Mouse (Mus musculus): ENCODE results near the gene Snca. TPM values are rescaled to one million over a fixed set of nuclear protein-coding genes. Genes with fewer than 3 reads are reported as not detected.

The Snca gene
- polyA plus RNA-seq, 1 experiment from 2014 or later: 16.9 TPM

DNA sequence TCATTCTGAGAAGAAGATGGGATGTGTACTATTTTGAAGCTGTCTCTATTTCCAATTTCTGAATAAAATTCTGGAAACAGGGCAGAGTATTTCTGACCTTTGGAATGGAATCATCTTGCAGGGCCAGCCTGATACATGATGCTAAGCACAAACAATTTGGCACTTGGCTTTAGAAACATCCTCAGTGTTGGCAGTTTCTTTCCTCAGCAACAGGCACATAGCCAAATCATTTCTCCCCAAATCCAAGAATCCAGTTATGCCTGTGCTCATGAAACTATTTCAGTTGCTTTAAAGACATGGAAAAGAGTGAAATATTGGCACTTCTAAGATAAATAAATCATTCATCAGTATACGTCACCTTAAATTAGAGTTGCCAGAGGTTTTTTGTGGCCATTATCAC is 57.8 kb downstream of the Snca start:
- WGBS: 88% methylated on average over 1 of the region's 1 CpGs
- Histone ChIP-seq H3K9ac (no peak overlapping the region), H3K4me2 (replicated peaks) (no peak overlapping the region), H3K27me3 (no peaks in the 10 kb centered on the region), H3K9me3 (no peaks in the 10 kb centered on the region), H3K4me1 (no peaks in the 10 kb centered on the region), H3K27ac (no peak overlapping the region), H3K4me3 (no peak overlapping the region), H3K36me3 (no peaks in the 10 kb centered on the region)
- no peak for ATAC-seq (ENCODE audit: low FRiP score, low read depth)

DNA sequence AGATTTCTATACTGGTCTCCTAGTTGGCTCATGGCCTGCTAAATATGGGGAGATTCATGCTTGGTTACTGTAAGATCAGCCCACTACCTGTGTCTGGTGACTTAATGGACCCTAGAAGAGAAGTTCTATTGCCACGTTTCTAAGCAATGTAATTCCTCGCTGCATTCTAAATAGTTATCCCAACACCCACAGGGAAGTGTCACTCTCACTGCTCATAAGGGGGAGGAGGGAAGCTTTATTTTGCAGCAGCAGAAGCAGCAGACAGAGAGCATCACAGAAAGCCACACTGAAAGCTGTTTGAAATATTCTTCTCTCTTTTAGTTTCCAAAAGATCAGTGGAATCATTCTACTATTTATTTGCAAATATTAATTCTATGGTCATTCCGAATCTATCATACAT is 64.0 kb downstream of the Snca start:
- H3K9me3 ChIP-seq: no peaks in the 10 kb centered on the region
- H3K27ac ChIP-seq: no peak overlapping the region
- no peak overlapping the region for H3K4me2 ChIP-seq (replicated peaks)
- H3K9ac ChIP-seq: no peak overlapping the region
- H3K36me3 ChIP-seq: no peaks in the 10 kb centered on the region
- ATAC-seq (ENCODE audit: low FRiP score, low read depth): no peak
- no peak overlapping the region for H3K4me3 ChIP-seq
- no peaks in the 10 kb centered on the region for H3K27me3 ChIP-seq
- H3K4me1 ChIP-seq: no peaks in the 10 kb centered on the region
- 76% methylated on average over 3 of the region's 3 CpGs for WGBS

DNA sequence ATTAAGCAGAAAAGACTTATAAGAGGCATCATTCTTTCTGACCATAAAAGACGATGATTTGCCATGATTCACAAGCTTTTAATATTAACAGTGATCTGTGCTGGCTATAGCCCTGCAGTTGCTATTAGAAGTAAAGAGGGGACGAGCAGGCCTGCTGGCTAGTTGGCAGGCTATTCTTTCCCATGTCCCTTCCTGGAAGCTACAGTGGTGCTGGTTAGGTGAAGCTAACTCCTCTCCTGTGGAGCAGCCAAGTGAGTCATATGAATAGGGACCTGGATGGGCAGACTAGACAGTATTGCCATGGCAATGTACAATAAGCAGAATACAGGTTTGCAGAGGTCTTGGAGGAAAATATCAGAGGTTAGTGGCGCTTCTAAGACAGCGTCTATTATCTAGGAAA is 66.8 kb downstream of the Snca start:
- no peak for ATAC-seq (ENCODE audit: low FRiP score, low read depth)
- Histone ChIP-seq H3K4me3 (no peak overlapping the region), H3K27ac (no peak overlapping the region), H3K36me3 (no peaks in the 10 kb centered on the region), H3K9ac (no peak overlapping the region), H3K4me2 (replicated peaks) (no peak overlapping the region), H3K9me3 (no peaks in the 10 kb centered on the region), H3K27me3 (no peaks in the 10 kb centered on the region), H3K4me1 (no peaks in the 10 kb centered on the region)
- WGBS: 86% methylated on average over 4 of the region's 4 CpGs

DNA sequence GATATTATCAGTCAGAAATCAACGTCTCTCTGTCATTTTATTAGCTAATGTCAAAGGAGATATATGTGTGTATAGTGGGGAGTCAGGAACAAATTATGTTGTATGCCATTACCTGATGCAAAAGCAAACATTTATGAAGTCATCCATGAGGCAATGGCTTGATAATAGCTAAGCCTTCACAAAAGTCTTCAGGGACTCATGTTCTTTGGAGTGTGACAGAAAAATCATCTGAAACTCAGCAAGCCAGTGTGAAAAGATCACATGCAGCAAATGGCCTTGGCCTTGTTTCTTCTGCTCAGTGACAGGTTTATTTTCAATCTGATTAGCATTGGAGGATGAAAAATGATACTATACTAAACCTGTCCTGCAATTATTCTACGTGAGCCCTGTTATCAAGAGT is 67.9 kb downstream of the Snca start:
- H3K4me1 ChIP-seq: no peaks in the 10 kb centered on the region
- no peaks in the 10 kb centered on the region for H3K27me3 ChIP-seq
- ATAC-seq (ENCODE audit: low FRiP score, low read depth): no peak
- H3K4me2 ChIP-seq (replicated peaks): no peak overlapping the region
- H3K4me3 ChIP-seq: no peak overlapping the region
- WGBS: 66% methylated on average over 2 of the region's 2 CpGs
- no peaks in the 10 kb centered on the region for H3K36me3 ChIP-seq
- H3K9me3 ChIP-seq: no peaks in the 10 kb centered on the region
- no peak overlapping the region for H3K9ac ChIP-seq
- no peak overlapping the region for H3K27ac ChIP-seq

DNA sequence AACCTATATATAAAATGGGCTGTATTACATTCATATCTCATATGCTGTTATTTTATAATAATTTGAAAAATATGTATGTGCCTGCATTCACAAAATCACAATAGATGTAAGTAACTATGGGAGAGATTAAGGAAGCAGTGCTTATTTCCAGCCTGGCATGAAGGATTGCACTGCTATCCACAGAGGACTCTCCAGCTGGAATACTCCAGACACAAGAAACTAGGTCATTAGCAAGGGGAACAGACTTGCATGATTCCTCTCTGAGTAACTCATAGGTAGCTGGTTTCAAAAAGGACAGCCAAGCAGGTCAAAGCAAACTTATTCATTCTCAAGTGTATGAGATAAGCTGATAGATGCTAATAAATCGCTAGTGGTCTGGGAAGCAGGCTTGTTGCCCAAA is 74.7 kb downstream of the Snca start:
- no peaks in the 10 kb centered on the region for H3K36me3 ChIP-seq
- no peak overlapping the region for H3K4me3 ChIP-seq
- 75% methylated on average over 1 of the region's 1 CpGs for WGBS

DNA sequence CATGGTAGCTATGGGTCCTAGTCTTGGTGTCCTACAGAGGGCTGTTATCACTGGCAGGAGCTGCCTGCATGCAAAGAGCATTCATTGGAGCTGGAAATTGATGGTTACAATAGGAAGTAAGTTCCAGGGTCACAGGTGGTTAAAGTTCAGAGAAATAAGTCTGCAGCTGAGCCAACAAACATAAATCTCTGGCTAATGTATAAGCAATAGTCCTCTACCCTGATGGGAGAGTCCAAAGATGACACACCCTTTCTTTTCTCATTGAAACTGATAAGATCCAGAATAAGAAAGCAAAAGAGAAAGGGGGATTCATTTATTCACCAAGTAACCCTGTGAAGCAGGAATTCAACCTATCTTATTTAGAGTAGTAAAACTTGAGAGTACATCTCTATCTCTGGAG is 83.7 kb downstream of the Snca start:
- no peaks in the 10 kb centered on the region for H3K27me3 ChIP-seq
- H3K27ac ChIP-seq: no peak overlapping the region
- no peak overlapping the region for H3K4me2 ChIP-seq (replicated peaks)
- no peaks in the 10 kb centered on the region for H3K36me3 ChIP-seq
- no peaks in the 10 kb centered on the region for H3K4me1 ChIP-seq
- no peak overlapping the region for H3K4me3 ChIP-seq
- H3K9ac ChIP-seq: no peak overlapping the region
- no peak for ATAC-seq (ENCODE audit: low FRiP score, low read depth)
- H3K9me3 ChIP-seq: no peaks in the 10 kb centered on the region

More for the DNA sequence above, 74.7 kb downstream of the Snca start:
- Histone ChIP-seq H3K9ac (no peak overlapping the region), H3K27ac (no peak overlapping the region), H3K4me2 (replicated peaks) (no peak overlapping the region), H3K9me3 (no peaks in the 10 kb centered on the region), H3K27me3 (no peaks in the 10 kb centered on the region), H3K4me1 (no peaks in the 10 kb centered on the region)
- no peak for ATAC-seq (ENCODE audit: low FRiP score, low read depth)

DNA sequence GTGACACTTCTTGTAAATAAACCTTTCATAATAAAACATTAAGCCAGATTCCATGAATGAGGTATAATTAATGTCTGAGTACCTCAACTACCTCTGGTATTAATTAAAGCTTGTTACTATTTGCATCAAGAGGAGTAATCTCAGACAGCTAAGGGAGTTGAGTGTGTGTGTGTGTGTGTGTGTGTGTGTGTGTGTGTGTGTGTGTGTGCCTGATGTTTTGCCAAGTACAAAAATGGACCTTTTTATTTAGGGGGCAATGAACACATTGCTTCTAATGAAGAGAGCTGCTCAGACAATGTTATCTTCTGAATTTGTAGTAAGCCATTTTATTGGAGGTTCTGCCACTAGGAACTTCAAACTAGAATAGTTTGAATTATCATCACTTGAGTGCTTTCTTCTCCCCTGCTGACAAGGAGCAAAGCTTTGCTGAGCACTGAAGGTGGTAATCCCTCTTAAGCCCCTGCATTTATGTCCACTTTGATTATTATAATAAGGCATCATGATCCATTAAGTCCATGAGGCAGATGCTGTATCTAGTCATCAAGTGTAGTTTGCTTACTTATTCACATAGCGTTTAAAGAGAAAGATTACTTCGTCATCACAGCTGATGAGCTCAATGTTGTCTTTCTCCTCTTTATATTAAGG is 88.1 kb downstream of the Snca start:
- no peaks in the 10 kb centered on the region for H3K27me3 ChIP-seq
- no peaks in the 10 kb centered on the region for H3K4me1 ChIP-seq
- H3K27ac ChIP-seq: no peak overlapping the region
- H3K9me3 ChIP-seq: no peaks in the 10 kb centered on the region
- 88% methylated on average over 2 of the region's 2 CpGs for WGBS
- no peak overlapping the region for H3K9ac ChIP-seq
- H3K36me3 ChIP-seq: no peaks in the 10 kb centered on the region
- H3K4me3 ChIP-seq: no peak overlapping the region
- ATAC-seq (ENCODE audit: low FRiP score, low read depth): no peak
- no peak overlapping the region for H3K4me2 ChIP-seq (replicated peaks)

DNA sequence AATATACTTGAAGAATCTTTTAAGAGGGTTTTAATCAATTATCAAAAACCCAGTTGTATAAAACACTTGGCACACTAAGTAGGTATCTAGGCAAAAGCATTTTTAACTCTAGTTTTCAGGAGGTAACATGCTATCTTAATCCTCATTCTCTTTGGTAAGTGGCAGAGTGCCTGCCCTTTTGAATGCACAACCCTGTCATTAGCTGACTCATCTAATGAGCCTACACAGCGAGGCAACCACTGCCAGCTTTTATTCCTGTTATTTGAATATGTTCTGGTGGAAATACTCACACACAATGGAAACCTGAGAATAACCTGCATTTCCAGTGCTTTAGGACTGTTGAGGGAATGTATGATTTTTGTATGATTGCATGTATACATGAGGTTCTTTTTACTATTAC is 89.9 kb downstream of the Snca start:
- Histone ChIP-seq H3K36me3 (no peaks in the 10 kb centered on the region), H3K4me1 (no peaks in the 10 kb centered on the region), H3K9me3 (no peaks in the 10 kb centered on the region), H3K4me2 (replicated peaks) (no peak overlapping the region), H3K4me3 (no peak overlapping the region), H3K27me3 (no peaks in the 10 kb centered on the region), H3K27ac (no peak overlapping the region), H3K9ac (no peak overlapping the region)
- ATAC-seq (ENCODE audit: low FRiP score, low read depth): no peak
- WGBS: 56% methylated on average over 1 of the region's 1 CpGs

DNA sequence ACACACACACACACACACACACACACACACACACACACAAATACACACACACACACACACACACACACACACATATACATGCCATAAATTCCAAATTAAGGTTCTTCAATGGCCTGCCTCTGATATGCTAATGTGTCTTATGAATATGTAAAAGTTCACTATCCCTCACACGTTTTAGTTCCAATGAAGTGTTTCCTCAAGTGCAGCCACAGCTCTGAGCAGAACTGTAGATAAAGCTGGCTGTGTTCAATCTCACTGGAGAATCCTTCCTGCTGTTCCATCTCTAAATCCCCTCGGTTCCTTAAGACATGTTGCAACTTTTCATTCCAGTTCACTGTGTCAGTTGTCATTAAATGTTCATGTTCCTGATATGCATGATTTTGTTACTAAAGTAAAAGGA is 98.5 kb downstream of the Snca start:
- no peaks in the 10 kb centered on the region for H3K9me3 ChIP-seq
- no peak for ATAC-seq (ENCODE audit: low FRiP score, low read depth)
- no peaks in the 10 kb centered on the region for H3K4me1 ChIP-seq
- 66% methylated on average over 2 of the region's 2 CpGs for WGBS
- no peak overlapping the region for H3K4me2 ChIP-seq (replicated peaks)
- H3K27me3 ChIP-seq: no peaks in the 10 kb centered on the region
- no peak overlapping the region for H3K9ac ChIP-seq
- H3K36me3 ChIP-seq: no peaks in the 10 kb centered on the region
- H3K27ac ChIP-seq: no peak overlapping the region
- no peak overlapping the region for H3K4me3 ChIP-seq

DNA sequence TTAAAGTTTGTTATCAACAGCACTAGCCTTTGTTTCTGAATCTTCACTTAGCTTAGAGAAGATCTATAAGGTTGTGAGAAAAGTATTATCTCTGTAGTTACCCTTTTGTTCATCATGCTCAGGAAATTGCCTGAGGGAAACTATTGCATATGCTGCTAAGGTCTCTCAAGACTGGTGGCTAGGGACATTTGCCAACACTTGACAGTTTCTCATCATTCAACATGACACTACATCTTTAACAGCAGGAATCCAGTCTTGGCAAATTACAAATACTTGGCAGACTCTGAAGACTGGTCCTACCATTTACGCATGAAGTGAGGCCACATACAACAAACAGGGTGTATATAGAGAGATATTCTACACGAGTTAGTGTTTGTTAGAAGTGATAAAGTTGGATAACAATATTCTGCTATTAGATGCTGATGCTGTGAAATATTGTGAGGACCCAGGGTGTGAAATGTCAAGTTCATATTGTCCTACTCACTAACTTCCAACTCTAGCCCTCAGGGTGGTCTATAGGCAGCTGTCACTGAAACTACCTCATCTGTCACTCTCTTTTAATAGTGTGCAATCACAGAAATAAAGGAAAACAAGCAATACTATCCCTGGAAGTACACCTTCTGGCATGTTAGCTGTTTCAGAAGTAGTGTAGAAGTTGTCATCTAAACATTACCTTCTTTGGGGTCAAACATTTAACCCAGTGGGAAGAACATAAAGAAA is 105.4 kb downstream of the Snca start:
- H3K9ac ChIP-seq: no peak overlapping the region
- H3K9me3 ChIP-seq: no peaks in the 10 kb centered on the region
- H3K4me1 ChIP-seq: no peaks in the 10 kb centered on the region
- no peak overlapping the region for H3K27ac ChIP-seq
- no peaks in the 10 kb centered on the region for H3K27me3 ChIP-seq
- H3K36me3 ChIP-seq: no peaks in the 10 kb centered on the region
- ATAC-seq (ENCODE audit: low FRiP score, low read depth): no peak
- no peak overlapping the region for H3K4me3 ChIP-seq
- WGBS: 84% methylated on average over 2 of the region's 2 CpGs
- no peak overlapping the region for H3K4me2 ChIP-seq (replicated peaks)

DNA sequence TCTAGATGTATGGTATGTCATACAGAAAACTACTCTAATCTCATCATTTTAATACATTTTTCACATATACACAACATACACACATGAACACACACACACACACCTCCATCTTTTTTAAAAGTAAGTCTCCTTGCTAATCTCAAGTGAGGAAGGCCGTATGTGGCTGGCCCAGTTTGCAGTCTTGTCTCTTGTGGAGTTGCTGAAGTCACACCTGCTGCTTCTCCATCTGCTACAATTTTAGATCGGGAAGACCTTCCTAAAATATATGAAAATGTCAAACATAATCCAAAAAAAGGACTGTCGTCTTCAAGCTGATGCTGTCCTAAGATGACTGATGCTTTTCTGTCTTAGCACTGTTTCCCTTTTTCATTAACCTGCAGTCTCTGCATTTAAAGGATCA is 112.1 kb downstream of the Snca start:
- ATAC-seq (ENCODE audit: low FRiP score, low read depth): no peak
- no peaks in the 10 kb centered on the region for H3K27me3 ChIP-seq
- H3K9me3 ChIP-seq: no peaks in the 10 kb centered on the region
- 81% methylated on average over 3 of the region's 3 CpGs for WGBS
- no peaks in the 10 kb centered on the region for H3K36me3 ChIP-seq
- H3K9ac ChIP-seq: no peak overlapping the region
- no peak overlapping the region for H3K27ac ChIP-seq
- no peak overlapping the region for H3K4me3 ChIP-seq
- no peak overlapping the region for H3K4me2 ChIP-seq (replicated peaks)
- H3K4me1 ChIP-seq: no peaks in the 10 kb centered on the region

DNA sequence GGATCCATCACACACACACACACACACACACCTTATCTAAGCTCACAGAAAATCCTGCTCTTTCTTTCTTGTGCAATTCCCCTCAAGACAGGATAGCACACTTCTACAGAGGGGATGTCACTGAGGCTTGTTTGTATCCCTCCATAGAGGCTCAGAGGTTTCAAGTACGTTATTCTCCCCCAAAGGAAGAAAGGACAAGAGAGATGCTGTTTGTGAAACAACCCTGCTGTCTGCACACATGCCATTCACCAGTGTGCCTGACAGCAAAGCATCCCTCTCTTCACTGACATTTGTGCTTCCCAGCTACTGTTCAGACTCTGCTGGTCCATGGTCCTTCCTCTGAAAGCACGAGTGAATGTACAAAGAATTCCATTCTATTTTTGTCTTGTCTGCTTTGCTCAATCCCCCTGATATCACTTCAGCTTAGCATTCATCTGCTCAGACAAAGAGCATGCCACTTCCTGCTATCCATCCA is 119.6 kb downstream of the Snca start:
- 67% methylated on average over 2 of the region's 2 CpGs for WGBS
- H3K4me3 ChIP-seq: no peak overlapping the region
- no peak for ATAC-seq (ENCODE audit: low FRiP score, low read depth)

DNA sequence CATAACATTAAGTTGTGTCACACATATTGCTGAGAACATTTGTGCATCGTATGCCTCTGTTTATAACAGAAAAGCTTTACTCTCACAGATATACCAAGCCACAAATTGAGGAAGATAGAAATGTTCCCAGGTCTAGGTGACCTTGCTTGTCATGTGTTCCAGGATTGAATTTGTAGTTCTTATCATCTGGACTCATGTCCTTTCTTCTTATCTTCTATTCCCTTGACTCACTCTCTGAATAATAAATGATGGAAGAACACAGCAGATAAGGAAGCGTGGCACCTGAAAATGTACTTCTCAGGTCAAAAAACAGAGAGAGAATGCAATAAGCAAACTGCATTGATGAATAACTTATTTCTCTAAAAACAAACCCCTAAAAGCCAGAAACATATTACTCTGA is 131.6 kb downstream of the Snca start:
- no peak overlapping the region for H3K4me3 ChIP-seq
- no peak overlapping the region for H3K27ac ChIP-seq
- no peaks in the 10 kb centered on the region for H3K36me3 ChIP-seq
- no peak overlapping the region for H3K4me2 ChIP-seq (replicated peaks)
- no peaks in the 10 kb centered on the region for H3K4me1 ChIP-seq
- H3K9ac ChIP-seq: no peak overlapping the region
- 85% methylated on average over 2 of the region's 2 CpGs for WGBS
- no peak for ATAC-seq (ENCODE audit: low FRiP score, low read depth)
- H3K27me3 ChIP-seq: no peaks in the 10 kb centered on the region
- no peaks in the 10 kb centered on the region for H3K9me3 ChIP-seq

More for the DNA sequence above, 119.6 kb downstream of the Snca start:
- H3K4me2 ChIP-seq (replicated peaks): no peak overlapping the region
- no peak overlapping the region for H3K9ac ChIP-seq
- no peak overlapping the region for H3K27ac ChIP-seq
- H3K9me3 ChIP-seq: no peaks in the 10 kb centered on the region
- no peaks in the 10 kb centered on the region for H3K27me3 ChIP-seq
- H3K36me3 ChIP-seq: no peaks in the 10 kb centered on the region
- no peaks in the 10 kb centered on the region for H3K4me1 ChIP-seq

Data from limb, embryonic 13.5 days (tissue).